Mouse (Mus musculus) stomach, embryonic 16.5 days (tissue): ENCODE results near the gene B4galt3. TPM values are rescaled to one million over a fixed set of nuclear protein-coding genes. Genes with fewer than 3 reads are reported as not detected.

Experiments
- ATAC-seq: fragments of 200-750 bp; cut with Nextera tagmentation; 2 replicates; pipeline ENCODE4 v1.8.0; 2017; ENCODE audit warnings: moderate number of reproducible peaks, moderate TSS enrichment; ENCODE audit not compliant: insufficient read depth, low FRiP score
- H3K27ac ChIP-seq: fragments of 300-500 bp; sonication (generic); 2 replicates; pipeline ENCODE4 v1.5.1; 2014; ENCODE audit warnings: low read length
- H3K27me3 ChIP-seq: fragments of 300-500 bp; sonication (generic); 2 replicates; pipeline ENCODE4 v1.6.1; 2014; ENCODE audit warnings: low read length, control low read depth, mixed read lengths; ENCODE audit not compliant: control insufficient read depth, insufficient read depth
- H3K36me3 ChIP-seq: fragments of 300-500 bp; sonication (generic); 2 replicates; pipeline ENCODE4 v1.6.1; 2014; ENCODE audit warnings: low read length; ENCODE audit not compliant: control insufficient read depth, insufficient read depth
- H3K4me1 ChIP-seq: fragments of 300-500 bp; sonication (generic); 2 replicates; pipeline ENCODE4 v1.6.1; 2014; ENCODE audit warnings: low read length, control low read depth, mixed read lengths; ENCODE audit not compliant: control insufficient read depth, insufficient read depth
- H3K4me2 ChIP-seq: fragments of 300-500 bp; sonication (generic); 2 replicates; pipeline ENCODE4 v1.6.1; 2014; ENCODE audit warnings: low read depth, low read length, mixed read lengths
- H3K4me3 ChIP-seq: fragments of 300-500 bp; sonication (generic); replicated peaks from 2 replicates; pipeline ENCODE4 v1.5.1; 2014; ENCODE audit warnings: mild to moderate bottlenecking, low read length
- H3K9ac ChIP-seq: fragments of 300-500 bp; sonication (generic); 2 replicates; pipeline ENCODE4 v1.6.1; 2014; ENCODE audit warnings: low read length
- H3K9me3 ChIP-seq: fragments of 300-500 bp; sonication (generic); replicated peaks from 2 replicates; pipeline ENCODE4 v1.6.1; 2016; ENCODE audit warnings: low read length, control low read depth; ENCODE audit not compliant: control insufficient read depth
- WGBS: fragments of 180-500 bp; shearing (Covaris S2); extraction: QIAGEN DNeasy Blood & Tissue Kit; methylation state at CpG from one replicate; pipeline ENCODE4 v1.1.7; 2014; 5-methylcytosine and 5-hydroxymethylcytosine counted together
- polyA plus RNA-seq: library from polyadenylated mRNA; unstranded; fragments of >200 nt; fragmentation: Nextera tagmentation; extraction: Ambion mirVana; gene quantifications from 2 replicates; pipeline ENCODE4 v1.2.1, GENCODE M21; 2015

B4galt3 gene
- polyA plus RNA-seq, 1 experiment from 2014 or later = 71.5 TPM

- peak overlapping the region; percentile 91 for H3K27ac ChIP-seq
- no peaks in the 10 kb centered on the region for H3K27me3 ChIP-seq
- H3K9me3 ChIP-seq = no peaks in the 10 kb centered on the region
- peaks cover 18% of the 10 kb centered on the region for H3K4me1 ChIP-seq
- peak overlapping the region; percentile 82 for H3K9ac ChIP-seq
- ATAC-seq = no peak
- peak overlapping the region; percentile 94 for H3K4me3 ChIP-seq
- WGBS = 35% methylated on average over 9 of the region's 9 CpGs
- peak overlapping the region; percentile 96 for H3K4me2 ChIP-seq
- peaks cover 16% of the 10 kb centered on the region for H3K36me3 ChIP-seq
These were observed 1.1 kb downstream of the B4galt3 start for GRCm38 (mm10) chr1:171271196-171271595.

- H3K27ac ChIP-seq = no peak overlapping the region
These were observed 1.5 kb downstream of the B4galt3 start for GRCm38 (mm10) chr1:171271622-171272021.

GRCm38 (mm10) chr1:171272086-171272485 lies 2.0 kb downstream of the B4galt3 start:
- 0 out of 2 replicates have a peak overlapping the region, but pooled peaks have one; percentile 94 for H3K4me3 ChIP-seq

More at GRCm38 (mm10) chr1:171271622-171272021, 1.5 kb downstream of the B4galt3 start:
- Histone ChIP-seq H3K27me3 (no peaks in the 10 kb centered on the region), H3K4me1 (peaks cover 18% of the 10 kb centered on the region), H3K4me2 (peak overlapping the region; percentile 96), H3K9ac (peak overlapping the region; percentile 45; the same call in 1 of the 2 replicates), H3K4me3 (peak overlapping the region; percentile 94), H3K9me3 (no peaks in the 10 kb centered on the region), H3K36me3 (peaks cover 18% of the 10 kb centered on the region)
- ATAC-seq = no peak
- 53% methylated on average over 10 of the region's 10 CpGs for WGBS

GRCm38 (mm10) chr1:171274171-171274570 lies 4.0 kb downstream of the B4galt3 start:
- H3K27ac ChIP-seq = no peak overlapping the region
- H3K9me3 ChIP-seq = no peaks in the 10 kb centered on the region
- no peak overlapping the region for H3K4me3 ChIP-seq
- H3K4me1 ChIP-seq = peaks cover 18% of the 10 kb centered on the region
- H3K9ac ChIP-seq = no peak overlapping the region
- WGBS = 86% methylated on average over 12 of the region's 12 CpGs
- H3K27me3 ChIP-seq = no peaks in the 10 kb centered on the region
- H3K4me2 ChIP-seq = no peak overlapping the region
- no peak for ATAC-seq
- H3K36me3 ChIP-seq = peaks cover 18% of the 10 kb centered on the region

More at GRCm38 (mm10) chr1:171272086-171272485, 2.0 kb downstream of the B4galt3 start:
- no peak for ATAC-seq
- Histone ChIP-seq H3K27ac (no peak overlapping the region), H3K9me3 (no peaks in the 10 kb centered on the region), H3K27me3 (no peaks in the 10 kb centered on the region), H3K4me1 (peaks cover 18% of the 10 kb centered on the region), H3K9ac (0 out of 2 replicates have a peak overlapping the region, but pooled peaks have one; percentile 45), H3K36me3 (peaks cover 18% of the 10 kb centered on the region), H3K4me2 (peak overlapping the region; percentile 96)
- 89% methylated on average over 3 of the region's 3 CpGs for WGBS

- Histone ChIP-seq H3K27me3 (no peaks in the 10 kb centered on the region), H3K36me3 (peaks cover 18% of the 10 kb centered on the region), H3K9ac (no peak overlapping the region), H3K4me3 (no peak overlapping the region), H3K27ac (no peak overlapping the region), H3K4me2 (no peak overlapping the region), H3K9me3 (no peaks in the 10 kb centered on the region), H3K4me1 (peaks cover 18% of the 10 kb centered on the region)
- 79% methylated on average over 11 of the region's 11 CpGs for WGBS
- ATAC-seq = no peak
These were observed 5.1 kb downstream of the B4galt3 start for GRCm38 (mm10) chr1:171275144-171275734.

- no peaks in the 10 kb centered on the region for H3K9me3 ChIP-seq
- H3K4me1 ChIP-seq = peaks cover 13% of the 10 kb centered on the region
- no peak overlapping the region for H3K4me3 ChIP-seq
- H3K9ac ChIP-seq = no peak overlapping the region
- peaks cover 18% of the 10 kb centered on the region for H3K36me3 ChIP-seq
- WGBS = 88% methylated on average over 14 of the region's 14 CpGs
- no peak for ATAC-seq
- H3K27ac ChIP-seq = no peak overlapping the region
- no peak overlapping the region for H3K4me2 ChIP-seq
- no peaks in the 10 kb centered on the region for H3K27me3 ChIP-seq
These were observed 6.1 kb downstream of the B4galt3 start for GRCm38 (mm10) chr1:171276110-171276748.

- Histone ChIP-seq H3K27ac (no peak overlapping the region), H3K9ac (no peak overlapping the region), H3K4me3 (no peak overlapping the region), H3K27me3 (no peaks in the 10 kb centered on the region), H3K9me3 (no peaks in the 10 kb centered on the region), H3K4me2 (no peak overlapping the region), H3K4me1 (peaks cover 16% of the 10 kb centered on the region), H3K36me3 (peaks cover 20% of the 10 kb centered on the region)
- 82% methylated on average over 10 of the region's 10 CpGs for WGBS
- no peak for ATAC-seq
These were observed 7.6 kb downstream of the B4galt3 start for GRCm38 (mm10) chr1:171277736-171278135.

GRCm38 (mm10) chr1:171278436-171278835 lies 8.3 kb downstream of the B4galt3 start:
- Histone ChIP-seq H3K27ac (no peak overlapping the region), H3K9me3 (no peaks in the 10 kb centered on the region), H3K4me1 (peaks cover 16% of the 10 kb centered on the region), H3K9ac (no peak overlapping the region), H3K27me3 (no peaks in the 10 kb centered on the region), H3K4me2 (no peak overlapping the region), H3K36me3 (peaks cover 26% of the 10 kb centered on the region), H3K4me3 (no peak overlapping the region)
- ATAC-seq = no peak
- 92% methylated on average over 8 of the region's 8 CpGs for WGBS

- H3K4me3 ChIP-seq = no peak overlapping the region
- H3K36me3 ChIP-seq = peaks cover 26% of the 10 kb centered on the region
- no peaks in the 10 kb centered on the region for H3K9me3 ChIP-seq
- H3K4me2 ChIP-seq = no peak overlapping the region
- H3K27me3 ChIP-seq = no peaks in the 10 kb centered on the region
- WGBS = 86% methylated on average over 14 of the region's 14 CpGs
- peaks cover 16% of the 10 kb centered on the region for H3K4me1 ChIP-seq
- ATAC-seq = no peak
- no peak overlapping the region for H3K27ac ChIP-seq
- no peak overlapping the region for H3K9ac ChIP-seq
These were observed 9.0 kb downstream of the B4galt3 start for GRCm38 (mm10) chr1:171279012-171279705.
